Mouse (Mus musculus) lung, adult 2 months (tissue): ENCODE results near the gene Thap3.

Experiments used
- CTCF ChIP-seq: fragments of 200-500 bp; IDR thresholded peaks from 2 replicates; pipeline ENCODE4 v1.5.1; 2011; ENCODE audit warnings: mild to moderate bottlenecking, low read length, control low read depth; ENCODE audit not compliant: insufficient read depth
- POLR2A ChIP-seq: fragments of 200-500 bp; IDR thresholded peaks from 2 replicates; pipeline ENCODE4 v1.6.1; 2011; ENCODE audit warnings: low read depth, mild to moderate bottlenecking, control low read depth, low read length, borderline replicate concordance; ENCODE audit errors: extremely low read depth

DNA sequence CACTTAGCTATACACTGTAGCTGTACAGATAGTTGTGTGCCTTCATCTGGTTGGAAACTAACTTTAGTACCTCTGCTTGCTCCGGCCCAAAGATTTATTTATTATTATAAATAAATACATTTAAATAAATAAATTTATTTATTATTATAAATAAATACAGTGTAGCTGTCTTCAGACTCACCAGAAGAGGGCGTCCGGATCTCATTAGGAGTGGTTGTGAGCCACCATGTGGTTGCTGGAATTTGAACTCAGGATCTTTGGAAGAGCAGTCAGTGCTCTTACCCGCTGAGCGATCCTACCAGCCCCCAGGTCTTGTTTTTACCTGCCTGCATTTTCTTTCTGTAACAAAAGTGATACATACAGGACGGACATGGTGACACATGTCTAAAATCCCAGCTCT is 17.3 kb upstream of the Thap3 start:
- TF ChIP-seq CTCF = no peak
- no peak for TF ChIP-seq POLR2A
